ENCODE assay signal across 9 mouse cellular contexts in genomic region chr15:85702411-85702951, GRCm38 (mm10). TPM values are rescaled to one million over a fixed set of nuclear protein-coding genes. Genes with fewer than 3 reads are reported as not detected.
A peak's percentile ranks its signal among the peaks of the same experiment; 100 is the strongest.
DNase-seq lines count a peak whose midpoint lies in the region; ATAC-seq and TF ChIP-seq lines count a peak whose summit lies in the region.
"Had no signal": no experiment of that assay in that cellular context is flagged by ENCODE, and none has a peak within 500 bp of the region (broad histone marks: within the 10 kb centered on the region; RNA-seq: fewer than 3 reads in every experiment).

No protein-coding gene starts in this region.

- no peaks in the 10 kb centered on the region for H3K36me3 ChIP-seq in embryonic facial prominence, embryonic 10.5 days (replicated peaks)
- H3K36me3 ChIP-seq in kidney, adult 2 months (ENCODE audit: control insufficient read depth, insufficient read depth, low read length): peaks cover 9% of the 10 kb centered on the region; the same call in 1 of the 2 replicates
- peaks cover 38% of the 10 kb centered on the region for H3K36me3 ChIP-seq in midbrain, embryonic 15.5 days (replicated peaks)

- WGBS in embryonic facial prominence, embryonic 10.5 days: 88% methylated on average over 13 of the region's 13 CpGs
- WGBS in kidney, adult 2 months: 13% methylated on average over 13 of the region's 13 CpGs
- WGBS in midbrain, embryonic 15.5 days: 69% methylated on average over 13 of the region's 13 CpGs

- TF ChIP-seq CTCF in kidney, adult 2 months (conservative IDR thresholded peaks at IDR 0.05; ENCODE audit: insufficient read depth, insufficient read length, low read depth, low read length): no peak

- H3K4me2 ChIP-seq in midbrain, embryonic 15.5 days: no peak overlapping the region
- H3K4me2 ChIP-seq: embryonic facial prominence, embryonic 13.5 days had no signal

- peak; percentile 60 to 65 for DNase-seq in heart, adult 18-20 months
- DNase-seq in heart, adult 8-10 months (ENCODE audit: low spot score): no peak
- DNase-seq in adrenal gland, postnatal 14 days: peak; percentile 83
- no peak for DNase-seq in embryonic facial prominence, embryonic 10.5 days (ENCODE audit: low spot score)
- DNase-seq in kidney, adult 2 months: peak; percentile 92
- no peak for DNase-seq in B cell, adult 2 months
- DNase-seq in spleen, adult 18-20 months: no peak

- peaks cover 15% of the 10 kb centered on the region for H3K4me1 ChIP-seq in embryonic facial prominence, embryonic 10.5 days
- peaks cover 94% of the 10 kb centered on the region for H3K4me1 ChIP-seq in kidney, adult 2 months (ENCODE audit: control insufficient read depth, insufficient read depth, low read length)
- H3K4me1 ChIP-seq in midbrain, embryonic 15.5 days: peaks cover 9% of the 10 kb centered on the region; the same call in 1 of the 2 replicates

- H3K27ac ChIP-seq in embryonic facial prominence, embryonic 10.5 days (replicated peaks): 0 out of 2 replicates have a peak overlapping the region, but pooled peaks have one; percentile 1
- H3K27ac ChIP-seq in kidney, adult 2 months (ENCODE audit: insufficient read depth, low read depth, low read length): peak overlapping the region; percentile 91
- peak overlapping the region; percentile 65 for H3K27ac ChIP-seq in midbrain, embryonic 15.5 days
- H3K27ac ChIP-seq: embryonic facial prominence, embryonic 13.5 days had no signal

- no peak overlapping the region for H3K9ac ChIP-seq in midbrain, embryonic 15.5 days
- H3K9ac ChIP-seq: embryonic facial prominence, embryonic 13.5 days had no signal

- no peaks in the 10 kb centered on the region for H3K9me3 ChIP-seq in embryonic facial prominence, embryonic 10.5 days
- H3K9me3 ChIP-seq in midbrain, embryonic 15.5 days: no peaks in the 10 kb centered on the region
- H3K9me3 ChIP-seq: embryonic facial prominence, embryonic 13.5 days had no signal

- no peak for TF ChIP-seq POLR2A in kidney, adult 2 months (IDR thresholded peaks at IDR 0.05; ENCODE audit: low read depth, low read length)

- peak; percentile 55 for ATAC-seq in midbrain, embryonic 15.5 days (replicated peaks)

- no peak overlapping the region for H3K4me3 ChIP-seq in embryonic facial prominence, embryonic 10.5 days
- H3K4me3 ChIP-seq in kidney, adult 2 months (ENCODE audit: insufficient read depth, low read depth, low read length): no peak overlapping the region
- H3K4me3 ChIP-seq in midbrain, embryonic 15.5 days: no peak overlapping the region
- H3K4me3 ChIP-seq: embryonic facial prominence, embryonic 13.5 days had no signal

- H3K27me3 ChIP-seq in embryonic facial prominence, embryonic 10.5 days (replicated peaks; ENCODE audit: low read depth, poor library complexity, severe bottlenecking): peaks cover 43% of the 10 kb centered on the region
- no peaks in the 10 kb centered on the region for H3K27me3 ChIP-seq in kidney, adult 2 months (replicated peaks; ENCODE audit: control insufficient read depth, insufficient read depth, low read length)
- H3K27me3 ChIP-seq in midbrain, embryonic 15.5 days (replicated peaks): no peaks in the 10 kb centered on the region
- H3K27me3 ChIP-seq: embryonic facial prominence, embryonic 13.5 days had no signal

RNA-seq across cellular contexts. Expression of gene Ppara, which starts 32.3 kb away (rescaled TPM):
- total RNA-seq in heart, adult 18-20 months (2021): 10 to 100 TPM; 73.1 to 74.9 TPM
- 10 to 100 TPM; 50.2 to 79.0 (median 59.5) TPM for total RNA-seq in heart, adult 8-10 months (2022)
- total RNA-seq in adrenal gland, postnatal 14 days (2021): 63.3 and 84.9 TPM in 2 replicates
- 0.29 and 0.75 TPM in 2 replicates for polyA plus RNA-seq in embryonic facial prominence, embryonic 10.5 days (2016; fragmentation: Nextera tagmentation; extraction: Ambion mirVana)
- 31.3 and 32.5 TPM in 2 replicates for polyA plus RNA-seq in kidney, adult 2 months (2012; rRNA removed)
- polyA plus RNA-seq in midbrain, embryonic 15.5 days (2015; fragmentation: Nextera tagmentation; extraction: Ambion mirVana): 1.3 and 2.2 TPM in 2 replicates

Comparison
In these comparisons a context has a peak if more than half of its experiments do, and no peak if none do; other contexts are left out.
1. DNase-seq: peak in heart, adult 18-20 months (2 of 2), adrenal gland, postnatal 14 days (single experiment) and kidney, adult 2 months (single experiment); none in heart, adult 8-10 months (single experiment), embryonic facial prominence, embryonic 10.5 days (single experiment), B cell, adult 2 months (0 of 2) and spleen, adult 18-20 months (0 of 2).
2. H3K27ac ChIP-seq: peak in every context shown above with its lines; median percentile 91 in kidney, adult 2 months; 65 in midbrain, embryonic 15.5 days; 1 in embryonic facial prominence, embryonic 10.5 days.